Mouse (Mus musculus) urinary bladder, postnatal 4 days (tissue): ENCODE results near the gene Klf5.

Source experiments
- DNase-seq, 2 experiments: peaks; one replicate each; pipeline ENCODE4 v3.0.0; 2021 to 2022; ENCODE audit warnings: low spot score in 2 of 2

Gene Klf5

DNA sequence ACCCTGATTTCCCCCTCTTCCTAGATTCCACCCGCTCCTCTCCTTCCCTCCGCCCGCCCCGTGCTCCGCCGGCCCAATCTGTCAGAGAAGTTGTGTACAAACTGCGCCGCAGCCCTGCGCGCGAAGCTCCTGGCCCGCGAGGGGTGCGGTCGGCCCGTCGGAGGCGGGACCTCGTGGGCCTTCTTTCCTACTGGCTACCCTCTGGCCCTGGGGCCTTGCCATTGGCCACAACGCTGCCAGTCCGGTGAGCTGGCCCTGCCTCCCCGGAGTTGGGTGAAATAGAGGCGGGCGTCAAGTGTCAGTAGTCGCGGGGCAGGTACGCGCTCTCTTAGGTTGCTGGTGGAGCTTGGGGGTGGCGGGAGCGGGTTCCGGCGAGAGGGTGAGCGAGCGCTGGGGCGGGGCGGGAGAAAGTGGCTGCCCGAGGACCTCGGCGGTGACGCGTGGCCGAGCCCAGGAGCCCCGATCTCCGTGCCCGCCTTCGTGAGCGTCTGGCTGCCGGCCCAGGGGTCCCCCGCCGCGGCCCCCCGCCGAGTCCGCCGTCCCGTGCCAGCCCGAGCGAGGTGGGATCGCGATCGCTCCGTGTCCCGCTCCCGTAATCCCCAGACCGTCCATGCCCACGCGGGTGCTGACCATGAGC lies at the start of gene Klf5:
Gene Klf5 (plus strand): TSS at position 307 of the 637 bp plus-strand sequence.
- peak; percentile 90 to 94 for DNase-seq

DNA sequence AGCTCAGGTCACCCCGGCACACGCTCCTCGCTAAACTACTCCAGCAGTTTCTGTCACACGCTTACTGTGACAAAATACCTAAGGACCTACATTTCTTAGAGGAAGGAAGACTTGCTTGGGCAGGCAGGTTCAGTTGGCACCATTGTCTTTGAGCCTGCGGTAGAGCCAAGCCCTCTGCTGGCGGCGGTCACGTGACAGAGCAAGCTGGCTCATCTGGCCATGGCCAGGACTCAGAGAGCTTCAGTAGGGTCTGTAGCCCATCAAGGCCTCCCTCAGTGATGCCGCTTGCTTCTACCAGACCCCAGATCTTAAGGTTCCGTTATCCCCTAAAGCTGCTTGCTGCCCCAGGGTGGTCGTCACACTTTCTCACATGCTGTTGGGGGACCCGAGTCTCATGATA lies 36.5 kb upstream of the Klf5 start:
- DNase-seq, result no peak

DNA sequence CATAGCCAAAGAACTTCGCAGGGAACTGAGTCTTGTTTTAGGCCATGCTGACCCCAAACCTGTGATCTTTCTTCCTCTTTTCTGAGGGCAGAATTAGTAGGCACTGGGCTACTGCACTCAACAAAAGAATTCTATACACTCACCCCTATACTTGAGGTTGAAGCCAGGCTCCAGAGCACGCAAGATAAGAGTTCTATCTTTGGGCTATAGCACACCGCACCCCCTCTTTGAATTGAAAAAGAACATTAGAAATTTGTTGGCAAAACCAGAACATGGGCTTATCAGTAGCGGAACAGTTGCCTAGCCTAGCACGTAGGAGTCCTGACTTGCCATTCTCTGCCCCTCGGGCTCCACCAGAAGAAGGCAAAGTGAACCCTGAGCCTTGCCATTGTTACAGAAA lies 34.7 kb upstream of the Klf5 start:
- DNase-seq, result no peak

DNA sequence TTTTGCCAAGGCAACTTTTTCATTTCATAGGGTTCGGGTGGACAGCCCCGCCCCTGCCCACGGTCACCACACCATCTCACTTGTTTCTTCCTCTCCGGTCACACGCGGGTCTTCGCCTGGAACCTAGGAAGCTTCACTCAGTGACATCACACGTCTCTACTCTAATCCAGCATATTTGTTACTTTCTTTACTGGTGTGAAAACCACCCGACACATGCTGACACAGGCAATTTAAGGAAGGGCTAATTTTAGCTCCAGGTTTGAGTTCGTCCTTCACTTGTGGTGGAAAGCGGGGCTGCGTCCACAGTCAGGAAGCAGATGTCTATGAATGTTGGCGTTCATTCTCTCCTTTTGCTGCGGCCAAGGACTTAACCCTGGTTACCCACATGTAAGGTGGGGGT lies 32.7 kb upstream of the Klf5 start:
- DNase-seq, result no peak

DNA sequence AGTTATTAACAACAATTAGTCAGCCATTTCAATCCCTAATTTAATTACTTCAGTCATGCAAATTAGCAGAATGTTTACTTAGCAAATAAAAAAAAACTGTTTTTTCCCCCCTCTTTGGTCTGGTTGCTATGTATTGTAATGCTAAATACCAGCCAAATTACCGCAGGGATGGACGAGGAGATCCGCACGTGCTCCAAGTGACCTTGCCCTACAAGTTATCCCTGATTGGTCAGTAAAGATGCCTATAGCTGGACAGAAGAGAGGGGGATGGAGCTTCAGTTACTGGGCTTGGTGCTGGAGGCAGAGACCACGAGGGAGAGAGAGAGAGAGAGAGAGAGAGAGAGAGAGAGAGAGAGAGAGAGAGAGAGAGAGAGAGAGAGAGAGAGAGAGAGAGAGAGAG lies 31.7 kb upstream of the Klf5 start:
- no peak for DNase-seq

DNA sequence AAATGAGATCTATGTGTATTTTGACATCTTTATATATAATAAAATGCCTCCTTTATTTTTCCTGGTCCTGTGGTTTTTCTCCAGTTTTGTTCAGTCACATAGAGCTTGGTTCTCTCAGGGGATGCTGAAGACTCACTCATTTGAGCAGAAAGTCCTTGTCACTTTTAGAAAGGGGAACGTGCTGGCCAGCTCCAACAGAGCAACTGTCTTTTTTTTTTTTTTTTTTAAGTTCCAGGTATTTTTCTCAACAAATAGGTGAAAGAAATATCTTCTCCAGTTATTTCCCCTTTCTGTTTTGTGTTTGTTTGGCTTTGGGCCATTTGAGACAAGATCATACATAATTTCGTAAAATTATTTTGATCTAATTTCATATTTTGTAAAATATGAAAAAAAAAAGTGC lies 24.4 kb upstream of the Klf5 start:
- no peak for DNase-seq

DNA sequence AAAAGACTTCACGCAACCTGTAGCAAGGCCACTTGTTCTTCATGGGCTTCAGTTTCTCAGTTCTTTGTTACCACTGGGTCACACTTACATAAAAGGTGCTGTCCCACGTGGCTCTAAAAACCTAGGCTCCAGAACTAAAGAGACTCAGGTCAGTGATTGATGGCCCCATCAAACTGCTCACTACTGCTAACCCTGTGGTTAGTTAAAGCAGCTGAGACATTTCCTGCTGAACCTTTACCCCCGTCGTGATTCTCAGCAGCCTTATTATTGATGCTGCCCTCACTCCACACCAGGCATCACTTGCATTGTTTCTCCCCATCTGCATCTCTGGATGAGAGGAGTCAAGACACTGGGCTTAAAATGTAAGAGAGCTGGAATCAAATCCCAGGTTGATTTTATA lies 22.7 kb upstream of the Klf5 start:
- no peak for DNase-seq

DNA sequence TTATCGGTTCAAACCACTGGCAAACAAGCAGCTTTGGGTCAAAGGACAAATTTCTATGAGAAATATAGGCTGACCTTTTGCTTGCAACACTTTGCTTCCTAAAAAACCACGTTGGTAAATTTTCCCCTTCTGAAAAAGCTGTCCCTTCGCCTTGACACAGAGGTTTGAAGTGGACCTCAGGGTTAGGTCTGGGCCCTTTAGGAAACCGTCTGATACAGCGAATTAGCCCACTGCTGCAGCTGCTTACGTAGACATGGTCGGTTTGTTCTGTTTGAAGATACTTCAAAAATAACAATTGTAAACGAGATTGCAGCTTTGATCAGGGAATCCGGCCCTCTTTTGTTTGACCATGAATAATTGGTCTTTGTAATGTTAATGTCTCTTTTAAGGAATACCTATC lies 20.2 kb upstream of the Klf5 start:
- DNase-seq, result no peak

DNA sequence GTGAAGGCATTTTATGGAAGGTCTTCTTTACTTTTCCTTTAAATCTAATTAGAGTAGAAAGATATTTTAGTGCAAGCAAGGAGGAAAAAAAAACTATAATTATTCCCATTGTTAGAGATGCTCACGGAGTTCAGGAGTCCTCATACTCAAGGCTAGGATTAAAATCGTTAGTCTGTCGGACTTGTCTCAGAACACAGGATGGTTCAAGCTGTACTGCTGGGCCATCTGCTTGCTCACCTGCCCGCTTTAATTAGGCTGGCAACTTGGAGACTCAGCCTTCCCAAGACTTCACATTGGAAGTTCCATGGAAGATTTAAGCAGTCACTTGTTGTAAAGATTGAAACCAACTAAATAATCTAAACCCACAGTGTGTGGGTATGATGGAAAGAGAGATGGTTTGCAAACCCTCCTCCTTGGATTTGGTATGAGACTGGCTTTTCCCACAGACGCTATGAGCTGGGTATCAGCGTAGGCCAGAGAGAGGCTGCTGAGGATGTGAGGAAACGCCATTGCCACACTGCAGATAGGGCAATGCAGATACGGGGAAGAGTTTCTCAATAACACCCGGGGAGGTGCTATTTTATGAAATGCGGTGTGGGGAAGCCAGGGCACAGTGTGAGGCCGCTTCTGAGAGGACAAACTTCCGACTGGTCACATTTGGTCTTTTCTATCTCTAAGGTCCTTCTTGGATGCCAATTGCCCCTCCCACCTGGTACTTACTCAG lies 19.6 kb upstream of the Klf5 start:
- no peak for DNase-seq

DNA sequence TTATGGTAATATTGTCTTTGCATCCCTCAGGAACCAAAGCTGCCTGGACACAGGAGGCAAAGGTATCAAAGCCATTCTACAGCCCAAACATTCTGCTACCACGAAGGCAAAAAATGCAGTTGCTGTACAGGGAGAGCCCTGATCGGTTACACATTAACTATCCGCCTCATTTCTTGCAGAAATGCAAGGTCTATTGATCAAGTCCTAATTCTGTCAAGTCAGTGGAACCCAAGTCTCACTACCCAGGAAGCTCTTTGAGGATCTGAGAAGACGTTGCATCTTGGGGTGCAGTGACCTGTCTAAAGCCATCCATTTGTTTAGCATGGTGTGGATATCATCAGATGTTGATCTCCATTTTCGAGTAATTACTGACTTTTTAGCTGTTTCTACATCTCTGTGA lies 18.1 kb upstream of the Klf5 start:
- DNase-seq, result no peak

DNA sequence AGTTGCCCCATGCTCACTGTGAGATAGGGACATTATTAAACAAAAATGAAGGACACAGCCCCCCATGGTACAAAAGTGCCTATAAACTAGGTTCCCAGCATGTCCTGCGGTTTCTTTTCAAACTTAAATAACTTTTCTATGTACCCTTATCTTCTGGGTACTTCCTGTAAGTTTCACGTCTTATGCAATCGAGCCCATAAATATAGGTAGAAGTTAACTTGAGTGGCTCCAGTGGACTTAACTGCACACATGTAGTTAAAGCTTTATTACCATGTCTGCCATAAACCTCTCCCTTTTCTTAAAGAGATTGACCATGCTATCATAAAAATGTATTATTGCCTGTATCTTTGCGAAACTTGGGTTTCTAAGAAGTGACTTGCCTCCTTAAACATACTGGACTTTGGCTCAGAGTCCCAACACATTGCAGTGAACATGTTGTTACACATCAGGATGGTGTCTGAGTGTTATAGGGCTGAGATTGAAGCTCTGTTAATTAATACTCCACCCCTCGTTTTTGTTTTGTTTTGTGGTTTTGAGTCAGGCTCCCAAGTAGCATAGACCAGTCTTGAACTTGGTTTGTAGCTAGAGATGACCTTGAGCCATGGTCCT lies 17.6 kb upstream of the Klf5 start:
- DNase-seq, result no peak

DNA sequence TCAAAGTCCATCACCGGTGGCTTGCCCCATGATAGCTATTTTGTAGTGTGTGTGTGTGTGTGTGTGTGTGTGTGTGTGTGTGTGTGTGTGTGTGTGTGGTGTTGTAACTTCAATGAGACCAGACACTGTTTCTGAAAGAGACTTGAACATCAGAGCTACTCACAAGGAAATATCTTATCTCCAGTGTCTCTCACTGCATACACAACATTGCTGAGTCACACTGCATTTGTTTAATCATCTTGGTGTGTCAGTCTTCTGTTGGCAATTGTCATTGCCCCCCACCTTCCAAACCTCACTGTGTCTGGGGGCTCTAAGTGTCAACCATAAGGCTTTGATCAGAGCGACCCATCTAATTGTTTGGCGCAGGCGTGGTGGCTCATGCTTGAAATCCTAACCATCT lies 13.0 kb upstream of the Klf5 start:
- no peak for DNase-seq

DNA sequence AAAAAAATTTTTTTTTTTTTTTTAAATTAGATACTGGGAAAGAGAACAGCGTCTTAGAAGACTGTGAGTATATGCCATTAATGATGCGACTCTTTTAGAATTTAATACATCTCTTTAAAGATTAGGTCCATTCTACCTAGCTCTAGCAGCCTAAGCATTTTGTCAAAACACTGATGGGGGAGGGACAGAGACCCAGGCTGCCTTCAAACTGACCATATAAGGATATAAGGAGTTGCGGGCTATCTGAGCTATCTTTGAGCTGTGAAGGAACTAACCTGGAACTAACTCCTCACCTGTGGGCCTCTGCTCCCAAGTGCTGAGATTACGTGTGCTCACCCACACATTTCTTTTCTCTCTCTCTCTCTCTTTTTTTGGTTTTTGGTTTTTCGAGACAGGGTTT lies 6.3 kb upstream of the Klf5 start:
- no peak for DNase-seq

DNA sequence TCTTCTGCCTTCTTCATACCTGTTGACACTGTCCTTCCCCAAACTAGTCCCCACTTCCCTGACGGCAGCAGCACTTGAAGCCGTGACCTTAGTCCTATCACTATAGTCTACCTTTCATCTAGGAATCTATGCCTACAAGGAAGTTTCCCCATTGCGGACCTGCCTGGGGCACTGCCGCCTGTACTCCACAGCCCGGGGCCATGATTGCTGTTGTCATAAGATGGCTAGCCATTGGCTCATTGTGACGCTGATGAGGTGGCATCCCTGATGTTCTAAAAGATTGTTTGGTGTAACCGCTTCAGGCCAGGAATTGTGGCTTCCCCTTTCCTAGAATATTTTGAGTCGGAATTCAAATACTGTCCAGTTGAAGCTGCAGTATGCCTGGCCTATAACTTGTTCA lies 4.1 kb upstream of the Klf5 start:
- DNase-seq, result no peak

DNA sequence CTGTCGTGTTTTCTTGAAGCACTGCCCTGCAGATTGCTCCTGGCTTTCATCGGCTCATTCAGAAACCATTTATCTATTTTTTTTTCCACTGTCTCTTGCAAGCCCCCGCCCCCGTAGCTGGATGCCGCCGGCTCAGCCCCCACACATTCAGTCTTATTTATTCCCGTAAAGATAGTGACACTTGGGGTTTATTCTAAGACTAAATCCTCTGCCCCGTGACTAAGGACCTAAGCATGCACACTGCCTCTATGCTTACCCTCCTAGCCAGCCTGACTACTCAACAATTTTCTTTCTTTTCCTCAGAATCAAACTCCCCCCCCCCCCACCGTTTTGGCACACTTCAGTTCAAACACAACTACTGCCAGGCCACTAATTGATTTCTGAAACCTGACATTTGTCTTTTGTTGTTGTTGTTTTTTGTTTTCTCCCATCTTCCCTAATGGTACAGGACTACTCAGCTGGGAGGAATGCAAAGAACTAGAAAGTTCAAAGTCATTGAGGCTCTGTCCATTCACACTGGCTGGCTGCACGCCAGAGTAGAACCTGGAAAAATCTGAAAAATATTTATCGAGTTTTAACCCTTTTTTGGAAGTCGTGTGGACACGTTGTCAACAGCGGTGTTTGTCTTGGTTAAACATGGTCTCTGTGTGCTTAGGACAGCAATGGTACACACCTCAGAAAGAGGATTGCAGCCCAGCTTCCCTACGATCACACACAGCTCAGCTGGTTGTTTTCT lies 2.7 kb upstream of the Klf5 start:
- no peak for DNase-seq

DNA sequence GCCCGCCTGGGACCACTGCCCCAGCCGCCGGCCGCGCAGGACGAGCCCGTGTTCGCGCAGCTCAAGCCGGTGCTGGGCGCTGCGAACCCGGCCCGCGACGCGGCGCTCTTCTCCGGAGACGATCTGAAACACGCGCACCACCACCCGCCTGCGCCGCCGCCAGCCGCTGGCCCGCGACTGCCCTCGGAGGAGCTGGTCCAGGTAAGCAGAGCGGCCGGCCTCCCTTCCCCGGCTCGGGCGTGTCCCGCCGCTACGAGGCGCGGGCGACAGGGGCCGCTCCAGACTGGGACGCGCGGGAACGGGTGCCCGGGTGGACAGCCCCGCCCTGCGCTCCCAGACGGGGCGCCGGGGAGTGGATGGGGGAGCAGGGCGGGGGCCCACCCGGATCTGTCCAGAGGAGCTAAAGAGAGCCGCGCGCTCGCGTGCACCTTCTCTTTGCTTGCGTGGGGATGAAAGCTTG lies 561 bp downstream of the Klf5 start:
- DNase-seq, result peak in 1 of 2 experiments; percentile 54

DNA sequence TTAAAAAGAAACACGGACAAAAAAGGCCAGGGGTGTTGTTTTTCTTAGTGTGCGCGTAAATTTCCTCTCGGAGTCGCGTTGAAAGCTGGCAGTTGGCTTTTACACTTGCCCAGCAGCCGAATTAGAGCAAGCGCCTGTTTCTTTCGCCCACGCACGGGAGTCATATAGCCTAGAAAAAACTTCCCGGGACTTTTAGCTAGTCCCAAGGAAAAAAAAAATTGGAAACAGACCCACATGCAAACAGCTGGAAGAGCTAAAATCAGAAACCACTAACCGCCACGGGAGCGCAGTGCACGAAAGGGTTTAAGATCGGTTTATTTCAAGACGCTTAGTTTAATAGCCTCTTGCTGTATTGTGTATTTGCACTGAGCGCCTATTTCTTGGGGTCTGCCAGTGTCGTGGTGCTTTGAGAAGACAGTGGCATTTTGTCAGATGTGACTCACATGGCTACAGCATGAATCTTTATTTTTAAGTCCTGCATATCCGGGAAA lies 1.3 kb downstream of the Klf5 start:
- no peak for DNase-seq

DNA sequence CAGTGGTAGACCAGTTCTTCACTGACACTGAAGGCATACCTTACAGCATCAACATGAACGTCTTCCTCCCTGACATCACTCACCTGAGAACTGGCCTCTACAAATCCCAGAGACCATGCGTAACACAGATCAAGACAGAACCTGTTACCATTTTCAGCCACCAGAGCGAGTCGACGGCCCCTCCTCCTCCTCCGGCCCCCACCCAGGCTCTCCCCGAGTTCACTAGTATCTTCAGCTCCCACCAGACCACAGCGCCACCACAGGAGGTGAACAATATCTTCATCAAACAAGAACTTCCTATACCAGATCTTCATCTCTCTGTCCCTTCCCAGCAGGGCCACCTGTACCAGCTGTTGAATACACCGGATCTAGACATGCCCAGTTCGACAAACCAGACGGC lies 3.0 kb downstream of the Klf5 start:
- no peak for DNase-seq

DNA sequence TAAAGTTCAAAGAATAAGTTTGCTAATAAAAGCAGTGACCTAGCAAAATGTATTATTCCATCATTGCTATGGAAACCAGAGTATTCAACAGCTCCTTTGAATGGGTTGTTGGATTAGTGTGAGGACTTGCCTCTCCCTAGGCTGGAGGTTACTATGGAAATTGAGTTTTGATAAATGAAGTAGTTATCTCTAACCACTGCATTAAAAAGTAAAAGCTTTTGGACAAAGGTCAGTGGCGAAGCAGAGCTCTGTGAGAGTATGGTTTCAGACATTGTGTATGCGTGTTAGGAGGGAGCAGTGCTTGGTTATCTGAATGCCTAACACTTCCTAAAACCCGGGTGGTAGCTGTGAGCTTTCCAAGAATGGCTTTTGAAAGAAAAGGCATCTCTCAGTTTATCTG lies 5.9 kb downstream of the Klf5 start:
- no peak for DNase-seq

DNA sequence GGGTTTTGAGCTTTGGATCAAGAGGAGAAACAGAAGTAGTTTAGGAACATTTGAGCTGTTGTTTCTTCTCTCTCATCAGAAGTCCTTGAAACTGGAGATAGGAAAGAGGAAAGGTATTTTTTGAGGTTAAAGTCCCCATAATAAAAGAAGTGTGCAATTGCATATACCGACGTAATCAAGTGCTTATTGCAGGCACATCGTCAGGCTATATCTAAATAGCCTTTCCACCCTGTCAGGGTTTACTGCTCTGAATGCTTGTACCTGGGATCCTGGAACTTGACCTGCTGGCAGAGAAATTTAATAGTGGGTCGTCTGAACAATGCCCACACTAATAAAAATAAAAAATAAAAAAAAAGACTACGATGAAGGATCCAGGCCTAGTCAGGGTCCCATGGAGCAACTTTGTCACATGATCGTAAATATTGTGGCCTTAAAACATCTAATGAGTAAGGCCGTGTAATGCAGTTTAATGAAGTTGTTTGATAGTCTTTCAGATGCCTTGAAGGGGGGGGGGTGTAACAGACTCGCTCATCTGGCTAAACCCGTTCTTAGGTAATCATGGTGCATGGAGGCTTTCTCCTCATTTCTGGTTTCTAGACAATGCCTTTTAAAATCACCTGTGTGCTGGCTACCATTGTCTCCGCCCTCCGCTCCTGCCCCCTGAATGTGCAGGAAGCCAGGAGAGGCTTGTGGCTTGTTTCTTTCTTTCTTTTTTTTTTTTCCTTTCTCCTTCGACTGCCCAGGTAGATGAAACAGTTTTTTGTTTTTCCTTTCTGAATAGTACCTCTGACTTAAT lies 6.7 kb downstream of the Klf5 start:
- DNase-seq, result no peak

DNA sequence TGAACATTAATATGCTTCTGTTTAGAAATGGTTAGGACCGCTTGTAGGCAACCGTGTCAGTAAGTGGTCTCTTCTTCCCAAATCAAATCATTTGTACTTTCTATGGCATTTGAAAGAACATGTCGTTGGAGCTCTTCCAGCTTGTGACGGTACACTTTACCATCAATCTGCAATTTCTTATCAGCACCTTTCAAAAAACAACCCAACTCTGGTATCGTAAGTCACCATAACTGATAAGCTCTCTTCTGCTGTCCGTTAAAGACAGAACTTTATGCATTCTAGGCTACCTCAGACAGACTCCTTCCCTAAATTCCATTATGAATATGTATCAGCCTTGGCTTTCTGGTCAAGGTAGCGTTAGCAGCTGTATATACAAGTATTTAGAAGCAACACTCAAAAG lies 7.9 kb downstream of the Klf5 start:
- DNase-seq, result no peak

DNA sequence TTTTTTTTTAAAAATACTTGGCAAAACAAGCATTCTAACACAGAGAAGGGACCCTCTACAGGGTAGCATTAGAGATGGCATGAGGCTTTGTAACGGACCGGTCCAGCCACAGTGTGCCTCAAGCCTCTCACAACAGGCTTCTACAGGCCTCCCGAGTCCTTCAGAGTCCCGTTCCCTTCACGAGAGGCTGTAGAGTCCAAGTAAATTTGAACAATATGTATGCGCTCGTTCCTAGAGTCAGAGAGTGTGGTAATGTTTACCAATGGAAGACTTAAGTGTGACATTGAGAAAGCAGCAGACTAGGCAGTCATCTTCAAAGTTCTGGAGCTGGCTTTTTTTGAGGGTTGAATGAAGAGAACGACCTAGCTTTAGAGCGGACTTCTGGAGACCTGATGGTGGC lies 11.1 kb downstream of the Klf5 start:
- no peak for DNase-seq
